37 mouse cellular contexts compared by ENCODE assay signal in the genomic region with DNA sequence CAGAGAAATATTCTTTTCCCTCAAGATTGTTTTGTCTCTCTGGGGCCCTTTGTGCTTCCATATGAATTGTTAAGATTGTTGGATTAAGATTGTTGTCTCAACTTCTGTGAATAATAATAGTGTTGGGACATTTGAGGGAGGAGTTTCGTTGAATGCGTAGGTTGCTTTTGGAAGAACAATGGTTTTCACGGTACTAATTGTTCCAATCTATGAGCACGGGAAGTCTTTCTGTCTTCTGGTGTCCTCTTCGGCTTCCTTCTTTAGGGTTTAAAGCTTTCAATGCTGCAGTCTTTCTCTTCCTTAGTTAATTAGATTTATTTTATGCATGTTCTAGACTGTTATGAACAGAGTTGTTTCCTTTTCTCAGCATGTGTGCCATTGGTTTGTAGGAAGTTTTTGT. TPM values are rescaled to one million over a fixed set of nuclear protein-coding genes. Genes with fewer than 3 reads are reported as not detected.
"Had no signal": no experiment of that assay in that cellular context is flagged by ENCODE, and none has a peak within 500 bp of the region (broad histone marks: within the 10 kb centered on the region; RNA-seq: fewer than 3 reads in every experiment).

No protein-coding gene starts in this region.

- H3K9me3 ChIP-seq: limb, embryonic 10.5 days; limb, embryonic 12.5 days; limb, embryonic 13.5 days; limb, embryonic 15.5 days; liver, embryonic 12.5 days; liver, embryonic 13.5 days; liver, embryonic 15.5 days; lung, embryonic 15.5 days; midbrain, embryonic 12.5 days; midbrain, embryonic 13.5 days; midbrain, embryonic 15.5 days had no signal

- H3K4me1 ChIP-seq: limb, embryonic 10.5 days; limb, embryonic 12.5 days; limb, embryonic 13.5 days; limb, embryonic 15.5 days; liver, embryonic 12.5 days; liver, embryonic 13.5 days; liver, embryonic 15.5 days; lung, embryonic 15.5 days; megakaryocyte, embryonic 14.5 days; midbrain, embryonic 10.5 days; midbrain, embryonic 12.5 days; midbrain, embryonic 13.5 days; midbrain, embryonic 15.5 days had no signal

- H3K4me2 ChIP-seq: limb, embryonic 12.5 days; limb, embryonic 13.5 days; limb, embryonic 15.5 days; liver, embryonic 11.5 days; liver, embryonic 12.5 days; liver, embryonic 13.5 days; liver, embryonic 15.5 days; lung, embryonic 14.5 days; lung, embryonic 15.5 days; midbrain, embryonic 11.5 days; midbrain, embryonic 12.5 days; midbrain, embryonic 13.5 days; midbrain, embryonic 15.5 days had no signal

- H3K27ac ChIP-seq: left cerebral cortex, adult 2 months; limb, embryonic 10.5 days; limb, embryonic 12.5 days; limb, embryonic 13.5 days; limb, embryonic 15.5 days; liver, embryonic 12.5 days; liver, embryonic 13.5 days; liver, embryonic 14.5 days; liver, embryonic 15.5 days; macrophage; midbrain, embryonic 10.5 days; midbrain, embryonic 12.5 days; midbrain, embryonic 13.5 days; midbrain, embryonic 15.5 days had no signal

- DNase-seq: left cerebral cortex, postnatal 4 days; liver; liver, embryonic 13.5 days; liver, postnatal 0 days; lung, adult 18-20 months; lung, adult 2 months; lung, embryonic 14.5 days; lung, postnatal 10 days; lung, postnatal 14 days; lung, postnatal 4 days; midbrain, embryonic 14.5 days had no signal

- ATAC-seq: liver, embryonic 12.5 days; liver, postnatal 0 days; midbrain, embryonic 13.5 days; midbrain, embryonic 15.5 days; midbrain, embryonic 16.5 days had no signal

- H3K36me3 ChIP-seq: limb, embryonic 10.5 days; limb, embryonic 12.5 days; limb, embryonic 13.5 days; limb, embryonic 15.5 days; liver, embryonic 12.5 days; liver, embryonic 13.5 days; liver, embryonic 15.5 days; lung, embryonic 15.5 days; midbrain, embryonic 10.5 days; midbrain, embryonic 12.5 days; midbrain, embryonic 13.5 days; midbrain, embryonic 15.5 days had no signal

- H3K9ac ChIP-seq: limb, embryonic 12.5 days; limb, embryonic 13.5 days; limb, embryonic 15.5 days; liver, embryonic 12.5 days; liver, embryonic 13.5 days; liver, embryonic 14.5 days; liver, embryonic 15.5 days; liver, postnatal 0 days; lung, embryonic 14.5 days; lung, embryonic 15.5 days; midbrain, embryonic 12.5 days; midbrain, embryonic 13.5 days; midbrain, embryonic 15.5 days had no signal

- H3K27me3 ChIP-seq: limb, embryonic 12.5 days; limb, embryonic 13.5 days; limb, embryonic 15.5 days; liver, embryonic 12.5 days; liver, embryonic 13.5 days; liver, embryonic 15.5 days; lung, embryonic 15.5 days; megakaryocyte, embryonic 14.5 days; midbrain, embryonic 12.5 days; midbrain, embryonic 13.5 days; midbrain, embryonic 15.5 days had no signal

- H3K4me3 ChIP-seq: left cerebral cortex, adult 2 months; limb, embryonic 10.5 days; limb, embryonic 12.5 days; limb, embryonic 13.5 days; limb, embryonic 15.5 days; liver, embryonic 12.5 days; liver, embryonic 13.5 days; liver, embryonic 15.5 days; lung, embryonic 15.5 days; megakaryocyte, embryonic 14.5 days; midbrain, embryonic 10.5 days; midbrain, embryonic 12.5 days; midbrain, embryonic 13.5 days; midbrain, embryonic 15.5 days; myocyte had no signal

RNA-seq across cellular contexts. Expression of a gene that starts 7.2 kb away (rescaled TPM):
- polyA plus RNA-seq: limb, embryonic 10.5 days; limb, embryonic 11.5 days; limb, embryonic 12.5 days; limb, embryonic 13.5 days; limb, embryonic 14.5 days; limb, embryonic 15.5 days; liver, adult 2 months; liver, embryonic 11.5 days; liver, embryonic 12.5 days; liver, embryonic 13.5 days; liver, embryonic 14.5 days; liver, embryonic 15.5 days; liver, embryonic 16.5 days; liver, postnatal 0 days; lung, adult 2 months; lung, embryonic 14.5 days; lung, embryonic 15.5 days; lung, embryonic 16.5 days; macrophage; midbrain, embryonic 10.5 days; midbrain, embryonic 11.5 days; midbrain, embryonic 12.5 days; midbrain, embryonic 13.5 days; midbrain, embryonic 14.5 days; midbrain, postnatal 0 days; myocyte; neural tube, embryonic 11.5 days had no signal
